Mouse (Mus musculus): ENCODE data around the gene AC129217.1.

DNA sequence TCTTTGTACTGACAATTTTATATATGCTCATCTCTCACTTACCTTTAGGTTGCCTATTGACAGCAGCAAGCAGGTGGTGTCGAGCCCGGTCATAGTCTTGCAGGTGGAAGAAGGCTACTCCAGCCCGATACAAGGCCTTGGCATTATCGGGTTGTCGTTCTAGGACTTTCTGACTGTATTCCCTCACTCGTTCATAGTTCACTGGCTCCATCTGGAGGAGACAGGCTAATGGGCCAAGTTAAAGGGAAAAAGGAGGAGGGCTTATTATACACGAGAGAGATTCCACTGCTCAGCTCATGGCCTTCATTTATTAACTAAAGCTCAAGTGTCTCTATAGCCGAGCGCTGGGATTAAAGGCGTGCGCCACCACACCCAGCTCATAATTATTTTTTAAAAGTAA, 13.8 kb upstream of the AC129217.1 start:
- TF ChIP-seq CTCF (IDR thresholded peaks at IDR 0.05; ENCODE audit: low read depth, low read length) (no peak), POLR2A (IDR thresholded peaks at IDR 0.05; ENCODE audit: extremely low read depth, insufficient read depth, low read length) (no peak)

Data from liver, adult 2 months (tissue).